Mouse (Mus musculus) megakaryocyte, adult 5-6 weeks (primary cell): ENCODE results near the gene Cybrd1. TPM values are rescaled to one million over a fixed set of nuclear protein-coding genes. Genes with fewer than 3 reads are reported as not detected.

Experiments used
- ATAC-seq: 2 replicates; pipeline ENCODE4 v1.8.0; 2016; ENCODE audit warnings: mild to moderate bottlenecking, inconsistent platforms; ENCODE audit not compliant: poor library complexity, severe bottlenecking
- total RNA-seq, 2 experiments: library from RNA; stranded (forward) in 1 of 2; stranded (reverse) in 1 of 2; fragments of 153-499, 151-499 nt in 1 of 2; fragments of 221-1000, 200-1000 nt in 1 of 2; gene quantifications; 2 replicates each; pipeline versions ENCODE4 v1.2.3 to v1.2.4; 2015 to 2017

The Cybrd1 gene
- total RNA-seq (2015) = not detected in 2 replicates
- total RNA-seq (2017) = 0.04 TPM in 1 of 2 replicates, not detected in the other

- ATAC-seq = no peak
These were observed at the start of gene Cybrd1 for GRCm38 (mm10) chr2:71117797-71118708. Gene Cybrd1 (plus strand): TSS chr2:71117923.

GRCm38 (mm10) chr2:71071601-71072000, 46.1 kb upstream of the Cybrd1 start:
- no peak for ATAC-seq

- ATAC-seq = no peak
These were observed 44.4 kb upstream of the Cybrd1 start for GRCm38 (mm10) chr2:71073330-71073729.

- no peak for ATAC-seq
These were observed 43.9 kb upstream of the Cybrd1 start for GRCm38 (mm10) chr2:71073828-71074227.

GRCm38 (mm10) chr2:71082416-71082815, 35.3 kb upstream of the Cybrd1 start:
- ATAC-seq = no peak

- ATAC-seq = no peak
These were observed 34.1 kb upstream of the Cybrd1 start for GRCm38 (mm10) chr2:71083454-71084193.

GRCm38 (mm10) chr2:71089766-71090165, 28.0 kb upstream of the Cybrd1 start:
- ATAC-seq = no peak

- no peak for ATAC-seq
These were observed 26.9 kb upstream of the Cybrd1 start for GRCm38 (mm10) chr2:71090660-71091445.

GRCm38 (mm10) chr2:71096170-71096569, 21.6 kb upstream of the Cybrd1 start:
- ATAC-seq = no peak

GRCm38 (mm10) chr2:71102621-71103291, 15.0 kb upstream of the Cybrd1 start:
- ATAC-seq = 0 out of 2 replicates have a peak, but pooled peaks have one; percentile 15

- peak; percentile 86 for ATAC-seq
These were observed 14.4 kb upstream of the Cybrd1 start for GRCm38 (mm10) chr2:71103292-71103680.

GRCm38 (mm10) chr2:71104696-71105095, 13.0 kb upstream of the Cybrd1 start:
- ATAC-seq = no peak

GRCm38 (mm10) chr2:71105469-71106215, 12.1 kb upstream of the Cybrd1 start:
- ATAC-seq = no peak

GRCm38 (mm10) chr2:71107225-71107624, 10.5 kb upstream of the Cybrd1 start:
- no peak for ATAC-seq

GRCm38 (mm10) chr2:71108541-71108940, 9.2 kb upstream of the Cybrd1 start:
- ATAC-seq = no peak

GRCm38 (mm10) chr2:71113489-71114171, 4.1 kb upstream of the Cybrd1 start:
- no peak for ATAC-seq

GRCm38 (mm10) chr2:71116151-71116550, 1.6 kb upstream of the Cybrd1 start:
- no peak for ATAC-seq

- ATAC-seq = no peak
These were observed 3.1 kb downstream of the Cybrd1 start for GRCm38 (mm10) chr2:71120844-71121243.

- ATAC-seq = no peak
These were observed 3.7 kb downstream of the Cybrd1 start for GRCm38 (mm10) chr2:71121406-71121805.
